Mouse (Mus musculus): ENCODE measurements around the gene Kdm5d.

The Kdm5d gene

GRCm38 (mm10) chrY:897393-898227 is at the start of gene Kdm5d:
Kdm5d (plus strand) TSS chrY:897788.
- peak; percentile 40 for DNase-seq (ENCODE audit: extremely low spot score)

DNA sequence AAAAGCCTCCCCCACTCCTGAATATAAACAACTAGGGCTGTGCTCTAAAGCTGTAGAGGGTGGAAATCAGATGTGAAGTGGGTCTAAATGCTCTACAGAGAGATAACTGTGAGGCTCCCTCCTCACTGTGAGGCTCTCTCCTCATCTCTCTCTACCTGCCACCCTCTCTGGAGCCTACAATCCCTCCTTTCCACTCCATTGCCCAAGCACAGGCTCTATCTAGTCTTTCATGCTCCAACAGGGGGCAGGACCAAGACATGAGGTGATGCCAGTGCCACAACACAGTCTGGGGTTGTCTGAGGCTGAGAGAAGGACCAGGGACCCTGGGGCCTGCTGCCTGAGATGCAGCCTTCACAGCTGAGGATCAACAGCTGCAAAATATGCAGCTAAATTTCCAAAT is 25.2 kb upstream of the Kdm5d start:
- no peak for DNase-seq (ENCODE audit: extremely low spot score)

DNA sequence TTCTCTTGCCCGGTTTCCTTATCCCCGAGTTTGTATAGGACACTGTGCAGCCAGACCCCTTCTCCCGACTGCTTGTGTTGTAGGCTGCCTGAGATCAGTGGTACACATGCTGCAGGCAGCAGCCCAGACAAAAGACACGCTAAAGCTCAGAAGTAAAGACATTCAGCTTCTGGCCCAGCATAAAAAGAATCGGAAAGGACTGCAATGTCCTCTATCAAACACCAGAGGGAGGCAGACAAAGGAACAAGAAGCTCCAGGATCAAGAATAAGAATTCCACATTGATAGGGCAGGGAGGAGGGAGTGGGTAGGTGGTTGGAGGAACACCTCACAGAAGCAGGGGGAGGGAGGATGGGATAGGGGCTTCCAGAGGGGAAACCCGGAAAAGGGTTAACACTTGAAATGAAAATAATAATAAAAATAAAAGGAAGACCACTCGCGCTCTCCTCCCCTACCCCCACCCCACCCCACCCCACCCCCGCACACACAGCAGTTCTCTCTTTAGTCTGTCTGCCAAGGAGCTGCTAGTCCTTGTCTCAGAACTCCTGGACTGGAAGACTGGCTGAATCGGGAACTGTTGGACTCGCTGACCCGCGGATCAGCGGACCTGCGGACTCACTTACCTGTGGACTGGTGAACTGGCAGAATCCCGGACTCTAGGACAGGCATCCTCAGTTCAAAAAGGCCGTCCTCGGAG is 24.6 kb upstream of the Kdm5d start:
- DNase-seq (ENCODE audit: extremely low spot score) = peak; percentile 3

Data from embryo, embryonic 9.5 days (tissue).